Mouse (Mus musculus) limb, embryonic 12.5 days (tissue): ENCODE results near the gene Ints12. TPM values are rescaled to one million over a fixed set of nuclear protein-coding genes. Genes with fewer than 3 reads are reported as not detected.

Experiments used
- ATAC-seq: fragments of 200-750 bp; cut with Nextera tagmentation; 2 replicates; pipeline ENCODE4 v1.8.0; 2017; ENCODE audit warnings: low read depth, moderate TSS enrichment; ENCODE audit not compliant: insufficient number of reproducible peaks, insufficient read depth, low FRiP score, low TSS enrichment
- H3K27ac ChIP-seq: fragments of 300-500 bp; sonication (generic); 2 replicates; pipeline ENCODE4 v1.5.1; 2016; ENCODE audit warnings: mild to moderate bottlenecking, moderate library complexity
- H3K27me3 ChIP-seq: fragments of 300-500 bp; sonication (generic); 2 replicates; pipeline ENCODE4 v1.6.1; 2016; ENCODE audit warnings: mild to moderate bottlenecking, moderate library complexity
- H3K36me3 ChIP-seq: fragments of 300-500 bp; sonication (generic); 2 replicates; pipeline ENCODE4 v1.6.1; 2016; ENCODE audit warnings: mild to moderate bottlenecking, moderate library complexity
- H3K4me1 ChIP-seq: fragments of 300-500 bp; sonication (generic); replicated peaks from 2 replicates; pipeline ENCODE4 v1.6.1; 2016
- H3K4me2 ChIP-seq: fragments of 300-500 bp; sonication (generic); 2 replicates; pipeline ENCODE4 v1.6.1; 2016; ENCODE audit warnings: mild to moderate bottlenecking, moderate library complexity
- H3K4me3 ChIP-seq: fragments of 300-500 bp; sonication (generic); replicated peaks from 2 replicates; pipeline ENCODE4 v1.5.1; 2016; ENCODE audit warnings: mild to moderate bottlenecking
- H3K9ac ChIP-seq: fragments of 300-500 bp; sonication (generic); replicated peaks from 2 replicates; pipeline ENCODE4 v1.6.1; 2016; ENCODE audit warnings: mild to moderate bottlenecking, moderate library complexity
- H3K9me3 ChIP-seq: fragments of 300-500 bp; sonication (generic); 2 replicates; pipeline ENCODE4 v1.6.1; 2016; ENCODE audit warnings: mild to moderate bottlenecking, moderate library complexity
- WGBS: fragments of 180-500 bp; shearing (Covaris S2); methylation state at CpG from one replicate; pipeline ENCODE4 v1.1.7; 2016; 5-methylcytosine and 5-hydroxymethylcytosine counted together
- polyA plus RNA-seq: library from polyadenylated mRNA; unstranded; fragments of >200 nt; fragmentation: Nextera tagmentation; extraction: Ambion mirVana; gene quantifications from 2 replicates; pipeline ENCODE4 v1.2.1, GENCODE M21; 2016

The Ints12 gene
- polyA plus RNA-seq, 1 experiment from 2014 or later = 24.0 TPM

DNA sequence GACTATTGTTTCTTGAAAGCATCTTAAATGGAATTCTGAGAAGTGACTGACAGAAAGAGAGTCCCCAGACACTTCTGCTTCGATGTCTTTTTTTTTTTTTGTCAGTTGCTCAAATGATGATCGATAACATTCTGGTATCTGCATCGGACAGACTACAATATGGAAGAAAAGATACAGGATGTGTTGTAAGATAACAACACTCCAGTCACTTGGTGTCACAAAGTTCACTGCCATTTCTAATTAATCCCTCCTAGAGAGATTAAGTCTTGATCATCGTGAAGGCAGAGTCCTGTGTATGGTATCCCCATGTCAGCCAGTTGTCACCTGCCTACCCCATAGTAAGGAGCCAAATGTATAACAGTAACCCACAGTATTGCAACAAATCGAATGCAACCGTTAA is 60.0 kb downstream of the Ints12 start:
- 91% methylated on average over 6 of the region's 6 CpGs for WGBS
- no peak overlapping the region for H3K9ac ChIP-seq
- H3K4me1 ChIP-seq = no peaks in the 10 kb centered on the region
- no peaks in the 10 kb centered on the region for H3K36me3 ChIP-seq
- no peak overlapping the region for H3K4me2 ChIP-seq
- no peak for ATAC-seq
- H3K9me3 ChIP-seq = no peaks in the 10 kb centered on the region
- no peaks in the 10 kb centered on the region for H3K27me3 ChIP-seq
- H3K27ac ChIP-seq = no peak overlapping the region
- H3K4me3 ChIP-seq = no peak overlapping the region

- WGBS = 69% methylated on average over 1 of the region's 1 CpGs
- no peaks in the 10 kb centered on the region for H3K9me3 ChIP-seq
These were observed 61.2 kb downstream of the Ints12 start for GRCm38 (mm10) chr3:133152831-133153230.

GRCm38 (mm10) chr3:133153629-133154028 is 62.0 kb downstream of the Ints12 start:
- no peaks in the 10 kb centered on the region for H3K36me3 ChIP-seq
- no peaks in the 10 kb centered on the region for H3K4me1 ChIP-seq
- no peaks in the 10 kb centered on the region for H3K9me3 ChIP-seq
- H3K4me2 ChIP-seq = no peak overlapping the region
- WGBS = 81% methylated on average over 6 of the region's 6 CpGs
- no peaks in the 10 kb centered on the region for H3K27me3 ChIP-seq
- H3K4me3 ChIP-seq = no peak overlapping the region
- H3K27ac ChIP-seq = no peak overlapping the region
- H3K9ac ChIP-seq = no peak overlapping the region
- no peak for ATAC-seq

More at GRCm38 (mm10) chr3:133152831-133153230, 61.2 kb downstream of the Ints12 start:
- Histone ChIP-seq H3K9ac (no peak overlapping the region), H3K4me3 (no peak overlapping the region), H3K4me1 (no peaks in the 10 kb centered on the region), H3K27me3 (no peaks in the 10 kb centered on the region), H3K27ac (no peak overlapping the region), H3K4me2 (no peak overlapping the region), H3K36me3 (no peaks in the 10 kb centered on the region)
- no peak for ATAC-seq

DNA sequence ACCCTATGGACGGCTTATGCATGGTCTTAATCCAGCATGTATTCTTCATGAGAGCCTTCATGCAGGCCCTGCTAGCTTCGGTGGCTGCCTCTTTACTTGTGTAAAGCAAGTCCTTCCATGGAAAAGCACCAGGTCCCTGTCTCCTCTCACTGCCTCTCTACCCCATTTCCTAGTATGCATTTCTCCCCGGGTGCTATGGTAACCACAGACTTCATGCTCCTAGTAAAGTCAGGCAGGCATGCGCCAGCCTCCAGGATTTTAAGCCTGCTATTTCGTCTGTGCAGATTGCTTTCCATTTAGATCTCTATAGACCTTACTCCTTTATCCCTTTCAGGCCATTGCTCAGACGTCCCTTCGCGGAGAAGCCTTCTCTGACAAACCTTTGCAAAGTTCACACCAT is 63.0 kb downstream of the Ints12 start:
- Histone ChIP-seq H3K9me3 (no peaks in the 10 kb centered on the region), H3K27me3 (no peaks in the 10 kb centered on the region), H3K36me3 (no peaks in the 10 kb centered on the region), H3K4me3 (no peak overlapping the region), H3K4me1 (no peaks in the 10 kb centered on the region), H3K9ac (no peak overlapping the region), H3K27ac (no peak overlapping the region), H3K4me2 (no peak overlapping the region)
- no peak for ATAC-seq
- WGBS = 80% methylated on average over 8 of the region's 8 CpGs

GRCm38 (mm10) chr3:133158260-133158659 is 66.6 kb downstream of the Ints12 start:
- no peak overlapping the region for H3K4me2 ChIP-seq
- H3K27ac ChIP-seq = no peak overlapping the region; the same call in 1 of the 2 replicates
- WGBS = 59% methylated on average over 5 of the region's 5 CpGs
- H3K36me3 ChIP-seq = no peaks in the 10 kb centered on the region
- no peaks in the 10 kb centered on the region for H3K4me1 ChIP-seq
- no peaks in the 10 kb centered on the region for H3K9me3 ChIP-seq
- H3K9ac ChIP-seq = no peak overlapping the region
- H3K27me3 ChIP-seq = no peaks in the 10 kb centered on the region
- no peak overlapping the region for H3K4me3 ChIP-seq
- ATAC-seq = no peak

Other genes starting within 250 kb of the Ints12 start
- 18.5 and 21.2 TPM in 2 replicates for gene Npnt, start 141.5 kb upstream of the Ints12 start, polyA plus RNA-seq
- gene Gstcd, start 193 bp downstream of the Ints12 start, polyA plus RNA-seq = 8.6 and 9.3 TPM in 2 replicates
- gene Arhgef38, start 143.1 kb downstream of the Ints12 start, polyA plus RNA-seq = not detected in 2 replicates
- gene Ppa2, start 218.3 kb downstream of the Ints12 start, polyA plus RNA-seq = 84.9 and 86.0 TPM in 2 replicates